Mouse (Mus musculus) heart, embryonic 11.5 days (tissue): Measurements from ENCODE around the gene Bcar3. TPM values are rescaled to one million over a fixed set of nuclear protein-coding genes. Genes with fewer than 3 reads are reported as not detected.
A peak's percentile ranks its signal among the peaks of the same experiment; 100 is the strongest.

Experiments used
- ATAC-seq: fragments of 200-750 bp; cut with Nextera tagmentation; replicated peaks from 2 replicates; pipeline ENCODE4 v1.8.0; 2017; ENCODE audit warnings: moderate library complexity; ENCODE audit not compliant: insufficient number of reproducible peaks, low FRiP score, low TSS enrichment
- H3K27ac ChIP-seq: fragments of 300-500 bp; sonication (generic); 2 replicates; pipeline ENCODE4 v1.5.1; 2014; ENCODE audit warnings: mild to moderate bottlenecking, low read depth, low read length
- H3K27me3 ChIP-seq: fragments of 300-500 bp; sonication (generic); 2 replicates; pipeline ENCODE4 v1.6.1; 2014; ENCODE audit warnings: mild to moderate bottlenecking, low read length, mixed read lengths; ENCODE audit not compliant: control insufficient read depth, insufficient read depth
- H3K36me3 ChIP-seq: fragments of 300-500 bp; sonication (generic); 2 replicates; pipeline ENCODE4 v1.6.1; 2014; ENCODE audit warnings: mild to moderate bottlenecking, low read length, moderate library complexity, mixed read lengths; ENCODE audit not compliant: control insufficient read depth, insufficient read depth
- H3K4me1 ChIP-seq: fragments of 300-500 bp; sonication (generic); 2 replicates; pipeline ENCODE4 v1.6.1; 2014; ENCODE audit warnings: low read length; ENCODE audit not compliant: control insufficient read depth, insufficient read depth
- H3K4me2 ChIP-seq: fragments of 300-500 bp; sonication (generic); 2 replicates; pipeline ENCODE4 v1.6.1; 2014; ENCODE audit warnings: mild to moderate bottlenecking, moderate library complexity
- H3K4me3 ChIP-seq: fragments of 300-500 bp; sonication (generic); 2 replicates; pipeline ENCODE4 v1.5.1; 2014; ENCODE audit warnings: low read depth, low read length
- H3K9ac ChIP-seq: fragments of 300-500 bp; sonication (generic); 2 replicates; pipeline ENCODE4 v1.6.1; 2014; ENCODE audit warnings: mild to moderate bottlenecking, low read depth, low read length, moderate library complexity
- H3K9me3 ChIP-seq: fragments of 300-500 bp; sonication (generic); replicated peaks from 2 replicates; pipeline ENCODE4 v1.6.1; 2016; ENCODE audit warnings: low read length; ENCODE audit not compliant: control insufficient read depth
- WGBS: fragments of 180-500 bp; shearing (Covaris S2); extraction: QIAGEN DNeasy Blood & Tissue Kit; methylation state at CpG from one replicate; pipeline ENCODE4 v1.1.7; 2014; ENCODE audit not compliant: insufficient replicate concordance; 5-methylcytosine and 5-hydroxymethylcytosine counted together
- polyA plus RNA-seq: library from polyadenylated mRNA; unstranded; fragments of >200 nt; fragmentation: Nextera tagmentation; extraction: Ambion mirVana; gene quantifications from 2 replicates; pipeline ENCODE4 v1.2.1, GENCODE M21; 2014

Gene Bcar3
- polyA plus RNA-seq, 1 experiment from 2014 or later: 6.4 TPM

- no peak for ATAC-seq
- Histone ChIP-seq H3K27me3 (0 out of 2 replicates have a peak, but pooled peaks cover 5% of the 10 kb centered on the region), H3K27ac (no peak overlapping the region), H3K4me1 (no peaks in the 10 kb centered on the region), H3K4me2 (no peak overlapping the region), H3K9me3 (no peaks in the 10 kb centered on the region), H3K9ac (no peak overlapping the region), H3K36me3 (no peaks in the 10 kb centered on the region), H3K4me3 (no peak overlapping the region)
- WGBS: 82% methylated on average over 3 of the region's 3 CpGs
Measured at GRCm38 (mm10) chr3:122352801-122353200, 58.9 kb downstream of the Bcar3 start.

GRCm38 (mm10) chr3:122359426-122359825, 65.5 kb downstream of the Bcar3 start:
- 69% methylated on average over 7 of the region's 7 CpGs for WGBS
- Histone ChIP-seq H3K9ac (no peak overlapping the region), H3K4me1 (no peaks in the 10 kb centered on the region), H3K4me3 (no peak overlapping the region), H3K27me3 (0 out of 2 replicates have a peak, but pooled peaks cover 6% of the 10 kb centered on the region), H3K36me3 (no peaks in the 10 kb centered on the region), H3K27ac (no peak overlapping the region), H3K4me2 (no peak overlapping the region), H3K9me3 (no peaks in the 10 kb centered on the region)
- ATAC-seq: no peak

GRCm38 (mm10) chr3:122359954-122360353, 66.0 kb downstream of the Bcar3 start:
- Histone ChIP-seq H3K27ac (no peak overlapping the region), H3K4me3 (no peak overlapping the region), H3K9ac (no peak overlapping the region), H3K27me3 (0 out of 2 replicates have a peak, but pooled peaks cover 6% of the 10 kb centered on the region), H3K36me3 (no peaks in the 10 kb centered on the region), H3K4me1 (peaks cover 2% of the 10 kb centered on the region; the same call in 1 of the 2 replicates), H3K9me3 (no peaks in the 10 kb centered on the region), H3K4me2 (no peak overlapping the region)
- WGBS: 88% methylated on average over 9 of the region's 9 CpGs
- ATAC-seq: no peak

GRCm38 (mm10) chr3:122360721-122361138, 66.8 kb downstream of the Bcar3 start:
- no peaks in the 10 kb centered on the region for H3K9me3 ChIP-seq
- no peak overlapping the region for H3K4me2 ChIP-seq
- no peaks in the 10 kb centered on the region for H3K36me3 ChIP-seq
- H3K4me1 ChIP-seq: peaks cover 5% of the 10 kb centered on the region; the same call in 1 of the 2 replicates
- H3K27me3 ChIP-seq: 0 out of 2 replicates have a peak, but pooled peaks cover 6% of the 10 kb centered on the region
- ATAC-seq: 0 out of 2 replicates have a peak, but pooled peaks have one; percentile 32
- H3K4me3 ChIP-seq: no peak overlapping the region
- 45% methylated on average over 5 of the region's 5 CpGs for WGBS
- H3K9ac ChIP-seq: no peak overlapping the region
- no peak overlapping the region for H3K27ac ChIP-seq

- Histone ChIP-seq H3K36me3 (no peaks in the 10 kb centered on the region), H3K9me3 (no peaks in the 10 kb centered on the region)
Measured at GRCm38 (mm10) chr3:122362719-122363118, 68.8 kb downstream of the Bcar3 start.

GRCm38 (mm10) chr3:122364565-122364964, 70.6 kb downstream of the Bcar3 start:
- H3K27ac ChIP-seq: no peak overlapping the region
- no peaks in the 10 kb centered on the region for H3K9me3 ChIP-seq
- no peak for ATAC-seq
- 31% methylated on average over 3 of the region's 3 CpGs for WGBS
- no peak overlapping the region for H3K4me2 ChIP-seq
- H3K4me3 ChIP-seq: no peak overlapping the region
- peaks cover 5% of the 10 kb centered on the region; the same call in 1 of the 2 replicates for H3K4me1 ChIP-seq
- H3K27me3 ChIP-seq: no peaks in the 10 kb centered on the region
- no peaks in the 10 kb centered on the region for H3K36me3 ChIP-seq
- no peak overlapping the region for H3K9ac ChIP-seq

More at GRCm38 (mm10) chr3:122362719-122363118, 68.8 kb downstream of the Bcar3 start:
- 37% methylated on average over 2 of the region's 2 CpGs for WGBS
- H3K4me1 ChIP-seq: peaks cover 5% of the 10 kb centered on the region; the same call in 1 of the 2 replicates
- H3K27me3 ChIP-seq: 0 out of 2 replicates have a peak, but pooled peaks cover 4% of the 10 kb centered on the region
- no peak overlapping the region for H3K4me2 ChIP-seq
- H3K4me3 ChIP-seq: no peak overlapping the region
- H3K9ac ChIP-seq: no peak overlapping the region
- no peak for ATAC-seq
- no peak overlapping the region for H3K27ac ChIP-seq

GRCm38 (mm10) chr3:122365326-122365725, 71.4 kb downstream of the Bcar3 start:
- peaks cover 5% of the 10 kb centered on the region; the same call in 1 of the 2 replicates for H3K4me1 ChIP-seq
- 6% methylated on average over 3 of the region's 3 CpGs for WGBS
- H3K36me3 ChIP-seq: no peaks in the 10 kb centered on the region
- no peak overlapping the region for H3K4me3 ChIP-seq
- no peak for ATAC-seq
- H3K27me3 ChIP-seq: no peaks in the 10 kb centered on the region
- no peaks in the 10 kb centered on the region for H3K9me3 ChIP-seq
- H3K4me2 ChIP-seq: 0 out of 2 replicates have a peak overlapping the region, but pooled peaks have one; percentile 31
- H3K9ac ChIP-seq: no peak overlapping the region
- H3K27ac ChIP-seq: peak overlapping the region; percentile 36

- Histone ChIP-seq H3K4me3 (no peak overlapping the region), H3K27ac (no peak overlapping the region), H3K9me3 (no peaks in the 10 kb centered on the region), H3K4me2 (no peak overlapping the region), H3K4me1 (no peaks in the 10 kb centered on the region), H3K27me3 (no peaks in the 10 kb centered on the region), H3K9ac (no peak overlapping the region), H3K36me3 (no peaks in the 10 kb centered on the region)
- WGBS: 84% methylated on average over 8 of the region's 8 CpGs
- ATAC-seq: no peak
Measured at GRCm38 (mm10) chr3:122371646-122372341, 77.9 kb downstream of the Bcar3 start.
